Mouse (Mus musculus): ENCODE results near the gene Bmper.
A peak's percentile ranks its signal among the peaks of the same experiment; 100 is the strongest.

Gene Bmper

DNA sequence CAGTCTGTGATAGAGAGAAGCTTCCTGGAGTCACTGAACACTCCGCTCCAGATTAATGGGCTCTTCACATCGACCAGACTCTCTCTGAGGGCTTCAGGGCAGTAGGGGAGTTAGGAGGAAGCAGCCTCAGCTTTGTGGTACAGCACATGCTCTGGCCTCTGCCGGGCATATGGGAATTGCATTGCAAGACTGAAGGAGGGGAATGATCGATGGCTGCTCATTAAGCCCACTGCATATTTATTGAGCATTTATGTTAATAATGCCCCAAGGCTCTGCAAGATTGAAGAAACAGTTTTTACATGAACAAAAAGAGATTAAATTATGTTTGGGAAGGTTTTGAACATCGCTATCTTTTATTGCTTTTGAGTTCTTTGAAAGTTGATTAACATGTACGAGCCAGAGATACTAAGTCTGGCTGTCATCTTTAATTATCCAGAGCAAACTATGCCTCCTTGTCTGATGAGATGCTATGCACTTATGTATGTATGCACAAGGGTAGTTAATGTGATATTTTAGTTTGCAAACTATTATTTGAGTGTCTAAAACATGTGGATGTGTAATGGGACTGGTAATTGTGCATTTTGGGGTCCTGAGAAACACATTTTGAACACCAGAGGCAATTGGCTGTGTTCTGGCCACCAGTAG is 13.9 kb downstream of the Bmper start:
- DNase-seq, result no peak

DNA sequence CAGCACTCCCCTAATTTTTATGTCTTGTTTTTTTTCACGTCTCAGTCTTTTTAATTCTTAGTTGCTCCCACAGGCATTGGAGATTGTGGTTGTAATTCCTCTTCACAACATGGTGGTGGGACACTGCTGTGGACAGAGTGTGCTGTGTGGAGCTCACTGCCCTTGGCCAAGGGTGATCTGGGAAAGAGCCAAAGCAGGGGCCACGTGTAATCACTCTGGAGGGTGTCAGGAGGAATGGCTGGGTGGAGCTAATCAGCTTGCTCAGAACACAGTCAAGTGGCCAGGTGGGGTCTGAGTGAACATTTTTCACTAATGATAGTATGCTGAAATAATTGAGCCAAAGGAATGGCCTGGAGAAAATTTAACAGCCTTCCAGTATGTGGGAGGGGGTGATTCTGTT is 16.1 kb downstream of the Bmper start:
- DNase-seq, result no peak

- DNase-seq, result no peak
Measured at GRCm38 (mm10) chr9:23242911-23243310, 20.0 kb downstream of the Bmper start.

- DNase-seq, result no peak
Measured at GRCm38 (mm10) chr9:23243869-23244268, 21.0 kb downstream of the Bmper start.

GRCm38 (mm10) chr9:23246389-23246788 is 23.5 kb downstream of the Bmper start:
- DNase-seq, result no peak

DNA sequence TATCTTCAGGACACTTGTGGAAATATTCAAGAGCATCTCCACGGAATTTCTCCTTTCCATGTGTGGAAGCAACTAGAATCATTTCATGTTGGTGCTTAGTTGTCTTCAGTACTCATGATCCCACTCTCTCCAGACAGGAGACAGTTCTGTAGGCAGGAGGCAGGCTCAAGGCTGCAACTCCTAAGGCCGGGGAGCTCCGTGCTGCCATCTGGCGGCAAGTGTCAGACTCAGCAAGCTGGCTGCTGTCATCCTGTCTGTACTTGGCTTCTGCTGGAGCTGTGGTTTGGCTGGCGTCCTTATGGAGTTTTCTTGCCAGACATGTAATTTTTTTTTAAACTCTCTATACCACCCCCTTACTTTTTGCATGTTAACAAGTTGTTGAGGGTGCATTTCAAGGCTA is 27.1 kb downstream of the Bmper start:
- peak; percentile 80 for DNase-seq

- no peak for DNase-seq
Measured at GRCm38 (mm10) chr9:23251001-23251400, 28.1 kb downstream of the Bmper start.

GRCm38 (mm10) chr9:23253624-23254023 is 30.7 kb downstream of the Bmper start:
- no peak for DNase-seq

- no peak for DNase-seq
Measured at GRCm38 (mm10) chr9:23254237-23255214, 31.6 kb downstream of the Bmper start.

DNA sequence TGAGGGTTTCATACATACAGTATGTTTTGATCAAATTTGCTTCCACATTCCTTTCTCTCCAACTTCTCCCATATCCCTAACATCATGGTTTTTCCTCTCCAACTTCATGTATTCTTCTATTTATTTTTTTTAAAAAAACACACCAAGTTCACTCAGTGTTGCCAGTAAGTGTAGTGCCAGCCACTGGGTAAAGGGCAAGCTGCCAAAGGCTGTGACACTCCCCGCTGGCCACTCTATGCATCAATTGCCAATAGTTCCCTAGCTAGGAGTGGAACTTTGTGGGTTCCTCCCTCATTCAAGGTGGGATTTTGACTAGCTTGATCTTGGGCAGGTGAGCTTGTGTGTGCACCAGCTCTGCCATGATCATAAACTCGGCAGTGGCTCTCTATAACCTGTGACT is 33.0 kb downstream of the Bmper start:
- no peak for DNase-seq

- DNase-seq, result no peak
Measured at GRCm38 (mm10) chr9:23256576-23256975, 33.7 kb downstream of the Bmper start.

- DNase-seq, result no peak
Measured at GRCm38 (mm10) chr9:23261834-23262233, 39.0 kb downstream of the Bmper start.

GRCm38 (mm10) chr9:23262851-23263250 is 40.0 kb downstream of the Bmper start:
- no peak for DNase-seq

- no peak for DNase-seq
Measured at GRCm38 (mm10) chr9:23264471-23264870, 41.6 kb downstream of the Bmper start.

DNA sequence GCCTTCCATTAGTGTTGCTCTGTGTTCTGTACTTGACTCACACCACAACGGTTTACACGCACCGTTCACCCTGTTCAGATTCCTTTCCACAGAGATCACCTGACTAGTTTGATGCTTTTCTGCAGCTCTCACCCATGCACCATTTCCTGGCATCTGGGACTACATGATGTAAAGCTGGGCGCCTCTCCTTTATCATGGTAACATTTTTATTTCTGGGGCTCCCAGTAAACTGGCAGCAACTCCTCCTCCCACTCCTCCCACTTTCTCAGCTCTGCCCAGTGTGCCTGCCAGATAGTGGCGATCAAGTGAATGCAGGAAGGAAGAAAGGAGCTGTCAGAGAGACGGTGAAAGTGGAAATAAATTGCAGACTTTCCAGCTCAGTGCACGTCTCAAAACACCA is 45.7 kb downstream of the Bmper start:
- no peak for DNase-seq

DNA sequence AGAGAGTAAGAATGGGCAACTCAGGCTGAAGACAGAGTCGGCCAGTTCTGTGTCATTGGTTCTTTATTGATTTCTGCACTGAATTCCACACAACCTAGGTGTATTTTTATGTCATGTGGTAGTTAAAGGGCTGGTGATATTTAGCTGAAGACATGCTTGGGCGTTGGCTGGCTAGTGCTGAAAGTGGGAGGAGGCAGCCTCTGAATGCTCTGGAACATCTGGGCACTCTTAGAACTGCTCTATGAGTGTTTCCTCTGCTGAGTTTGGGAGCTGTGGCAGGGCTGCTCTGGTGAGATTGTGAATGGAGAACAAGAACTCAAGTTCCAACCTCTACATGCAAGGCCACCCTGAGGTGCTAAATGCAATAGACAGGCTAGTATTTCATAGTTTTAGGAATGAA is 46.2 kb downstream of the Bmper start:
- no peak for DNase-seq

GRCm38 (mm10) chr9:23276244-23276643 is 53.4 kb downstream of the Bmper start:
- DNase-seq, result no peak

- DNase-seq, result no peak
Measured at GRCm38 (mm10) chr9:23284940-23285460, 62.1 kb downstream of the Bmper start.

- DNase-seq, result no peak
Measured at GRCm38 (mm10) chr9:23293574-23293973, 70.7 kb downstream of the Bmper start.

DNA sequence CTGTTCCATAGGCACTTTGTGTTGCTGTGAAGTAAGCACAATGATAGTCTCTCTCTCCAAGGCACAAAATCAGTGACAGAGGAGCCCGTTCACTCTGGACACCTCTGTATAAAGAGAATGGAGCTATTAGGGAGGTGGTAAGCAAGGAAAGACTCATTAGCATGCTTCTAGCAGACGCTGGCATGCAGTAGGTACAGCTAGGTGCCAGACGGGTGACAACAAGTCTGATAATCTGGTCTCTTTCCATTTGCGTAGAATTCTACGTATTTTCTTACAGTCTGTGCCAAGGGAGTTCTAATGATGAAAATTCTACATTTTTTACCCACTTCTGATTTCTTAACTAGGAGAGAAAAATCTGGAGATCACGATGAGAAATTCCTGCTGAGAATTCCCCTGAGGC is 72.7 kb downstream of the Bmper start:
- DNase-seq, result no peak

- no peak for DNase-seq
Measured at GRCm38 (mm10) chr9:23297491-23298170, 74.8 kb downstream of the Bmper start.

DNA sequence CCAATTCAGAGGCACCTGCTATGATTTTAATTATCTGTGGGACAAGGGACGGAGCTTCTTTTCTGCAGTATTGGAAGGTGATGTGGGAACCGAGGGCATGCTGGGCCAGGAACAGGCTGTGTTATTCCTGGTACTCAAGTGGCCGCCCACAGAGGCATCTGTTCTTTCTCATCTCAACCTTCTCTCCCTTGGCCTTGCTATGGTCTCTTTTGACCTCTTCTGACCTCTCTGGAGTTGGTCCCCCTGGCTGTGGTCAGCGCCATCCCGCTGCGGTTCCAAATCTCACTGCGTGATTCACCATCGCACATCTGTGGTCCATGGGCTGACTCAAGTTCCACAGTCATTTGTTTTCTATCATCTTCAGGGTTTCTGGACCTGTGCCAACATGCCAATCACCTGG is 77.5 kb downstream of the Bmper start:
- no peak for DNase-seq

GRCm38 (mm10) chr9:23305681-23306080 is 82.8 kb downstream of the Bmper start:
- DNase-seq, result no peak
